Mouse (Mus musculus) c-Kit-positive CD71-positive TER-119-negative erythroid progenitor cells, embryonic 14.5 days (primary cell): ENCODE results near the gene Prdm16.

ENCODE experiments used
- DNase-seq: peaks from one replicate; pipeline ENCODE4 v3.0.0-alpha.2; 2013; ENCODE audit warnings: low read depth

Prdm16 gene

GRCm38 (mm10) chr4:154636721-154637311 is at the start of gene Prdm16:
Prdm16 (minus strand) TSS chr4:154636873.
- no peak for DNase-seq

- no peak for DNase-seq
Observed at GRCm38 (mm10) chr4:154683068-154683752, 46.5 kb upstream of the Prdm16 start.

GRCm38 (mm10) chr4:154682311-154682710 is 45.6 kb upstream of the Prdm16 start:
- DNase-seq = no peak

GRCm38 (mm10) chr4:154675441-154676000 is 38.8 kb upstream of the Prdm16 start:
- DNase-seq = no peak

GRCm38 (mm10) chr4:154674966-154675365 is 38.3 kb upstream of the Prdm16 start:
- no peak for DNase-seq

GRCm38 (mm10) chr4:154674541-154674940 is 37.9 kb upstream of the Prdm16 start:
- no peak for DNase-seq

GRCm38 (mm10) chr4:154673986-154674385 is 37.3 kb upstream of the Prdm16 start:
- DNase-seq = no peak

GRCm38 (mm10) chr4:154672027-154672426 is 35.4 kb upstream of the Prdm16 start:
- DNase-seq = no peak

GRCm38 (mm10) chr4:154671232-154671912 is 34.7 kb upstream of the Prdm16 start:
- no peak for DNase-seq

- DNase-seq = no peak
Observed at GRCm38 (mm10) chr4:154667767-154668166, 31.1 kb upstream of the Prdm16 start, which contains the start of gene Actrt2. Actrt2 (minus strand) TSS chr4:154667867.

GRCm38 (mm10) chr4:154662681-154663215 is 26.1 kb upstream of the Prdm16 start:
- no peak for DNase-seq

- DNase-seq = no peak
Observed at GRCm38 (mm10) chr4:154661256-154661655, 24.6 kb upstream of the Prdm16 start.

- DNase-seq = no peak
Observed at GRCm38 (mm10) chr4:154660025-154660424, 23.4 kb upstream of the Prdm16 start.

- no peak for DNase-seq
Observed at GRCm38 (mm10) chr4:154655134-154655910, 18.6 kb upstream of the Prdm16 start.

GRCm38 (mm10) chr4:154652494-154652893 is 15.8 kb upstream of the Prdm16 start:
- DNase-seq = no peak

- no peak for DNase-seq
Observed at GRCm38 (mm10) chr4:154649083-154649747, 12.5 kb upstream of the Prdm16 start.

- DNase-seq = no peak
Observed at GRCm38 (mm10) chr4:154642496-154642895, 5.8 kb upstream of the Prdm16 start.

- no peak for DNase-seq
Observed at GRCm38 (mm10) chr4:154641296-154642110, 4.8 kb upstream of the Prdm16 start.

GRCm38 (mm10) chr4:154640443-154641295 is 4.0 kb upstream of the Prdm16 start:
- no peak for DNase-seq
